Mouse (Mus musculus): Measurements from ENCODE around the gene Tomt. TPM values are rescaled to one million over a fixed set of nuclear protein-coding genes. Genes with fewer than 3 reads are reported as not detected.
A peak's percentile ranks its signal among the peaks of the same experiment; 100 is the strongest.

Gene Tomt
- total and polyA plus RNA-seq, 2 experiments: 0.22 TPM; not detected in 1

GRCm38 (mm10) chr7:101900331-101901097, 5.6 kb downstream of the Tomt start:
- 0 out of 2 replicates have a peak overlapping the region, but pooled peaks have one; percentile 17 for H3K9ac ChIP-seq (ENCODE audit: low read depth, low read length)
- no peaks in the 10 kb centered on the region for H3K79me2 ChIP-seq (ENCODE audit: control insufficient read depth, insufficient read depth, low read length)
- DNase-seq (ENCODE audit: extremely low read depth, low read depth, low spot score): peak; percentile 40
- WGBS: 89% methylated on average over 16 of the region's 16 CpGs
- peaks cover 4% of the 10 kb centered on the region for H3K4me1 ChIP-seq (ENCODE audit: control insufficient read depth, insufficient read depth, low read length)
- H3K4me3 ChIP-seq (ENCODE audit: insufficient read depth, low read depth, low read length): no peak overlapping the region
- no peaks in the 10 kb centered on the region for H3K27me3 ChIP-seq (ENCODE audit: control insufficient read depth, insufficient read depth, low read length)
- no peaks in the 10 kb centered on the region for H3K36me3 ChIP-seq (ENCODE audit: control insufficient read depth, insufficient read depth, low read length)
- no peak for TF ChIP-seq CTCF (IDR thresholded peaks at IDR 0.05; ENCODE audit: low read depth, low read length)
- TF ChIP-seq POLR2A (IDR thresholded peaks at IDR 0.05; ENCODE audit: extremely low read depth, insufficient read depth, low read length): no peak
- H3K27ac ChIP-seq (replicated peaks; ENCODE audit: insufficient read depth, low read depth, low read length): peak overlapping the region; percentile 61

GRCm38 (mm10) chr7:101896104-101897066, 9.8 kb downstream of the Tomt start:
- peak overlapping the region; percentile 74 for H3K9ac ChIP-seq (ENCODE audit: low read depth, low read length)
- H3K4me1 ChIP-seq (ENCODE audit: control insufficient read depth, insufficient read depth, low read length): peaks cover 2% of the 10 kb centered on the region
- WGBS: under 1% methylated on average over 57 of the region's 57 CpGs
- H3K27ac ChIP-seq (replicated peaks; ENCODE audit: insufficient read depth, low read depth, low read length): peak overlapping the region; percentile 73
- TF ChIP-seq CTCF (IDR thresholded peaks at IDR 0.05; ENCODE audit: low read depth, low read length): no peak
- TF ChIP-seq POLR2A (IDR thresholded peaks at IDR 0.05; ENCODE audit: extremely low read depth, insufficient read depth, low read length): peak; percentile 56; the same call in 1 of the 2 replicates
- no peaks in the 10 kb centered on the region for H3K27me3 ChIP-seq (ENCODE audit: control insufficient read depth, insufficient read depth, low read length)
- no peaks in the 10 kb centered on the region for H3K36me3 ChIP-seq (ENCODE audit: control insufficient read depth, insufficient read depth, low read length)
- H3K4me3 ChIP-seq (ENCODE audit: insufficient read depth, low read depth, low read length): peak overlapping the region; percentile 72
- H3K79me2 ChIP-seq (ENCODE audit: control insufficient read depth, insufficient read depth, low read length): no peaks in the 10 kb centered on the region
- DNase-seq (ENCODE audit: extremely low read depth, low read depth, low spot score): peak; percentile 98

GRCm38 (mm10) chr7:101895695-101896094, 10.5 kb downstream of the Tomt start:
- no peak for DNase-seq (ENCODE audit: extremely low read depth, low read depth, low spot score)
- peaks cover 2% of the 10 kb centered on the region for H3K4me1 ChIP-seq (ENCODE audit: control insufficient read depth, insufficient read depth, low read length)
- no peaks in the 10 kb centered on the region for H3K36me3 ChIP-seq (ENCODE audit: control insufficient read depth, insufficient read depth, low read length)
- H3K27me3 ChIP-seq (ENCODE audit: control insufficient read depth, insufficient read depth, low read length): no peaks in the 10 kb centered on the region
- H3K9ac ChIP-seq (ENCODE audit: low read depth, low read length): peak overlapping the region; percentile 74
- H3K27ac ChIP-seq (replicated peaks; ENCODE audit: insufficient read depth, low read depth, low read length): peak overlapping the region; percentile 45
- peak overlapping the region; percentile 72 for H3K4me3 ChIP-seq (ENCODE audit: insufficient read depth, low read depth, low read length)
- 41% methylated on average over 9 of the region's 9 CpGs for WGBS
- no peaks in the 10 kb centered on the region for H3K79me2 ChIP-seq (ENCODE audit: control insufficient read depth, insufficient read depth, low read length)
- no peak for TF ChIP-seq POLR2A (IDR thresholded peaks at IDR 0.05; ENCODE audit: extremely low read depth, insufficient read depth, low read length)
- no peak for TF ChIP-seq CTCF (IDR thresholded peaks at IDR 0.05; ENCODE audit: low read depth, low read length)

GRCm38 (mm10) chr7:101888460-101888859, 17.7 kb downstream of the Tomt start:
- Histone ChIP-seq H3K27me3 (ENCODE audit: control insufficient read depth, insufficient read depth, low read length) (no peaks in the 10 kb centered on the region), H3K36me3 (ENCODE audit: control insufficient read depth, insufficient read depth, low read length) (no peaks in the 10 kb centered on the region), H3K4me3 (ENCODE audit: insufficient read depth, low read depth, low read length) (no peak overlapping the region), H3K4me1 (ENCODE audit: control insufficient read depth, insufficient read depth, low read length) (no peaks in the 10 kb centered on the region), H3K9ac (ENCODE audit: low read depth, low read length) (no peak overlapping the region), H3K27ac (replicated peaks; ENCODE audit: insufficient read depth, low read depth, low read length) (no peak overlapping the region), H3K79me2 (ENCODE audit: control insufficient read depth, insufficient read depth, low read length) (no peaks in the 10 kb centered on the region)
- TF ChIP-seq POLR2A (IDR thresholded peaks at IDR 0.05; ENCODE audit: extremely low read depth, insufficient read depth, low read length): no peak
- TF ChIP-seq CTCF (IDR thresholded peaks at IDR 0.05; ENCODE audit: low read depth, low read length): no peak
- 86% methylated on average over 4 of the region's 4 CpGs for WGBS
- no peak for DNase-seq (ENCODE audit: extremely low read depth, low read depth, low spot score)

GRCm38 (mm10) chr7:101886274-101886673, 19.9 kb downstream of the Tomt start:
- no peaks in the 10 kb centered on the region for H3K27me3 ChIP-seq (ENCODE audit: control insufficient read depth, insufficient read depth, low read length)
- TF ChIP-seq CTCF (IDR thresholded peaks at IDR 0.05; ENCODE audit: low read depth, low read length) (no peak), POLR2A (IDR thresholded peaks at IDR 0.05; ENCODE audit: extremely low read depth, insufficient read depth, low read length) (no peak)
- H3K27ac ChIP-seq (replicated peaks; ENCODE audit: insufficient read depth, low read depth, low read length): no peak overlapping the region
- H3K9ac ChIP-seq (ENCODE audit: low read depth, low read length): no peak overlapping the region
- no peak overlapping the region for H3K4me3 ChIP-seq (ENCODE audit: insufficient read depth, low read depth, low read length)
- no peaks in the 10 kb centered on the region for H3K36me3 ChIP-seq (ENCODE audit: control insufficient read depth, insufficient read depth, low read length)
- 89% methylated on average over 6 of the region's 6 CpGs for WGBS
- H3K79me2 ChIP-seq (ENCODE audit: control insufficient read depth, insufficient read depth, low read length): no peaks in the 10 kb centered on the region
- H3K4me1 ChIP-seq (ENCODE audit: control insufficient read depth, insufficient read depth, low read length): 0 out of 2 replicates have a peak, but pooled peaks cover 6% of the 10 kb centered on the region
- no peak for DNase-seq (ENCODE audit: extremely low read depth, low read depth, low spot score)

Measured in liver, adult 2 months (tissue).